Mouse (Mus musculus): ENCODE data around the gene Fuca2. TPM values are rescaled to one million over a fixed set of nuclear protein-coding genes. Genes with fewer than 3 reads are reported as not detected.

Gene Fuca2
- polyA plus RNA-seq, 1 experiment, result 22.7 TPM

DNA sequence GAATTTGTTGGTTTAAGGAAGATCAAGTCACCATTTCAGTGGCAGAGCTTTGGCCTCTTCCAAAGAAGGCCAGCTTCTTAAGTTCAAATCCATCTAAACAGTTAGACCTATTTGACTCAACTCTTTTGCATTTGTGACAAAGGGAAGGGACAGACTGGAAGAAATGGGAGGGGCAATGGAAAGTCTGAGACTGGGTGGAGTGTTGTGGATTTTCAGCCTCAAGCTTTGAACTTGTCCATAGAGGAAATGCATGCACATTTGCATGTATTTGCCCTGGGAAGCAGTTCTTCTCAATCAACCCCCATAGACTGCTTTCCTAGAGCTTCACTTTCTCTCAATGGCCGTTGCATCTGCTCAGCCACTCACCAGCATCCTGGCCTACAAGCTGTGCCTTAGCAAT, 55.0 kb downstream of the Fuca2 start:
- Histone ChIP-seq H3K4me3 (replicated peaks; ENCODE audit: extremely low read depth, low read depth, low read length) (no peak overlapping the region), H3K4me1 (ENCODE audit: control insufficient read depth, insufficient read depth, low read length) (peaks cover 3% of the 10 kb centered on the region; the same call in 1 of the 2 replicates)
- DNase-seq, result no peak
- WGBS, result 87% methylated on average over 1 of the region's 1 CpGs
- TF ChIP-seq CTCF (IDR thresholded peaks at IDR 0.05; ENCODE audit: insufficient read depth, low read length), result no peak
- no peak for TF ChIP-seq POLR2A (IDR thresholded peaks at IDR 0.05; ENCODE audit: borderline replicate concordance, extremely low read depth, low read depth, low read length)

DNA sequence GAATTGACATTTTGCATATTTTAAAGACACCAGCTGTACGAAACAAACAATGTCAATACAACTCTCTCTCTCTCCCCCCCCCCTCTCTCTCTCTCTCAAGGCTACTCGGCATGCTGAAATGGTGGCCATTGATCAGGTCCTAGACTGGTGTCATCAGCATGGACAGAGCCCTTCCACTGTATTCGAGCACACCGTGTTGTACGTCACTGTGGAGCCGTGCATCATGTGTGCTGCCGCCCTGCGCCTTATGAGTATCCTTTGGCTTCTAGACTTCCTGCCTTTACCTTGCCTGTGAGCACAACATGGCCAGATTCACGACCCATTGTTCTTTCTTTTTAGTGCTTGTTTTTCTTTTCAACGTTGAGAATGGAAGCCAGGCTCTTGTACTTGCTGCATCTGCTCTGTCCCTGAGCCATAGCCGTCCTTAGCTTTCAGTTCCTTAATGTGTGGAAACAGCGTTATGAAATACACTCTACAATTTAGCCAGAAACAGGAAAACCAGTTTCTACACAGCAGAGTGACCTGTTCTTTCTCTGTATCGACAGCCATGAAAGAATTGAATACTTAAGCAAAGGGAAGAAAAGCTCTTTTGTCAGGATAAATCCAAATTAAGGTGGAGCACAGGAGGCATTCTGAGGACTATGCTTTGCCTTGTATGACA, 60.8 kb downstream of the Fuca2 start:
- WGBS, result 79% methylated on average over 13 of the region's 13 CpGs
- no peak for DNase-seq
- Histone ChIP-seq H3K4me3 (replicated peaks; ENCODE audit: extremely low read depth, low read depth, low read length) (no peak overlapping the region), H3K4me1 (ENCODE audit: control insufficient read depth, insufficient read depth, low read length) (no peaks in the 10 kb centered on the region)
- TF ChIP-seq CTCF (IDR thresholded peaks at IDR 0.05; ENCODE audit: insufficient read depth, low read length) (no peak), POLR2A (IDR thresholded peaks at IDR 0.05; ENCODE audit: borderline replicate concordance, extremely low read depth, low read depth, low read length) (no peak)

DNA sequence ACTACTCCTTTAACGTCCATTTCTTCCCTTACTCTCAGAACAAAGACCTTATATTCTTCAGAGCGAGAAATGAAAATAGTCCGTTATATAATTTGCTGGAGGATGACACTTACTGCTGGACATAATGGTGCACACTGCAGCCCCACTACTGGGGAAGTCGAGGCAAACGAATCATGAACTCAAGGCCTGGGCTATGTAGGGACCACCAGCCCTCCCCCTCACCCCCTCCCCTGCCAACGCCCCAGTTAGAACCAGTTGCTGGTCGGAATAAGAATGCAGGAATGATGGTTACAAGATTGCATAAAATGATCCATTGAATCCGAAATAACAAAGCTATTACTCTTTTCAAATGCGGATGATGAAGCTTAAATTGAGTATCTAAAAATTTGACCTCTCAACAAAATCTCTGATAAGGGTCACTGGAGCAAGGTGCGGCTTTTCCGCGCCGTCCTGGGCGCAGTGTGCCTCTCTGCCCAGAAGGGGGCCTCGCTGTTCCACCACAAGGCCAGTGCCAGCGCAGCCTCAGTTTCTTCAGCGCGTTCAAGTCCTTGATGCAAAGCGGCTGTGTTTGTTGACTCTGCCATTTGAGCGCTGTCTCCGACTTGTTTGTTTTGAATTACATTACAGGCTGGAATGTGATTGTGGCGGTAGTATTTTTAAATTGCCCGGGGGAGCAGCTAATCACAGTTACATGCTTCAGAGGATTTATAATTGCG, 65.2 kb downstream of the Fuca2 start:
- Histone ChIP-seq H3K4me3 (replicated peaks; ENCODE audit: extremely low read depth, low read depth, low read length) (no peak overlapping the region), H3K4me1 (ENCODE audit: control insufficient read depth, insufficient read depth, low read length) (no peaks in the 10 kb centered on the region)
- 26% methylated on average over 24 of the region's 24 CpGs for WGBS
- DNase-seq, result peak; percentile 59
- TF ChIP-seq CTCF (IDR thresholded peaks at IDR 0.05; ENCODE audit: insufficient read depth, low read length) (peak; percentile 79), POLR2A (IDR thresholded peaks at IDR 0.05; ENCODE audit: borderline replicate concordance, extremely low read depth, low read depth, low read length) (no peak)

DNA sequence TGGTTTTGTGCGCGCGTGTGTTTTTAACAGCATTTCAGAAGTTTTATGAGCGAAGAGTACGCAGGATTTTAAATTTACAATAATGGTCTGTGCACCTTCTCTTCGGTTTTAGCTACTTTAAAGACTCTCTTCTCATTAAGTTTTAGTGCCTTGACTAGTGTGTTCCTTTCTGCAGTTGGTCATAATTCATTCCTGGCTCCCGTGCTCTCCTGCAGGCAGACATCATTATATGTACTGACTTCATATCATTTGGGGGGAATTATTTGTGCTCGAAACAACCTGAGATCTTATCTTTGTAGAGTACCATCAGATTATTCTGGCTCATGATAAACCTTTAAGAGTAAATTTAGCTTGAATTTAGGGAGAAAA, 65.7 kb downstream of the Fuca2 start:
- H3K4me3 ChIP-seq (replicated peaks; ENCODE audit: extremely low read depth, low read depth, low read length), result no peak overlapping the region
- TF ChIP-seq POLR2A (IDR thresholded peaks at IDR 0.05; ENCODE audit: borderline replicate concordance, extremely low read depth, low read depth, low read length) (no peak), CTCF (IDR thresholded peaks at IDR 0.05; ENCODE audit: insufficient read depth, low read length) (no peak)
- H3K4me1 ChIP-seq (ENCODE audit: control insufficient read depth, insufficient read depth, low read length), result no peaks in the 10 kb centered on the region
- DNase-seq, result no peak
- WGBS, result 49% methylated on average over 8 of the region's 8 CpGs

DNA sequence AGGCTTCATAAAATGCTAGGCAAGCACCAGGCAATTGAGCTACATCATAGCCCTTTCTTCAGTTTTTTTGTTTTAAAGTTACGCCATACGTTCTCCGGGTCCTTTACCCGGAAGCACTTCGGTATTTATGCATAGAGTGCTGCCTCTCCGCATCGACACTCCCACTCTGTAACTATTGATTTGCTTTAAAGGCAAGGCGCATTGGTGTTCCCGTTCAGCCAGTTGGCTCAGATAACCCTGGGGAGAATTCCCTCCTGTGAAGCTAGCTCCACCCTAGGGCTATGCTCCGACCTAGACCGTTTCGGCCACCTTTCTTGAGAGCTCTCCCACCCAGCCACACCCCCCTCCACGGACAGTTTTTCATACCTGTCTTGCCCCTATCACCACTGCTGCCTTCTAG, 67.1 kb downstream of the Fuca2 start:
- H3K4me1 ChIP-seq (ENCODE audit: control insufficient read depth, insufficient read depth, low read length), result no peaks in the 10 kb centered on the region
- no peak overlapping the region for H3K4me3 ChIP-seq (replicated peaks; ENCODE audit: extremely low read depth, low read depth, low read length)
- 61% methylated on average over 13 of the region's 13 CpGs for WGBS
- DNase-seq, result no peak
- no peak for TF ChIP-seq POLR2A (IDR thresholded peaks at IDR 0.05; ENCODE audit: borderline replicate concordance, extremely low read depth, low read depth, low read length)
- TF ChIP-seq CTCF (IDR thresholded peaks at IDR 0.05; ENCODE audit: insufficient read depth, low read length), result no peak

Other genes starting within 250 kb of the Fuca2 start
- gene Phactr2, start 25.1 kb upstream of the Fuca2 start, polyA plus RNA-seq (2012; rRNA removed), result 21.2 and 33.5 TPM in 2 replicates
- 3.0 and 3.8 TPM in 2 replicates for gene Adat2, start 53.4 kb downstream of the Fuca2 start, polyA plus RNA-seq (2012; rRNA removed)
- 8.5 and 12.0 TPM in 2 replicates for gene Pex3, start 53.6 kb downstream of the Fuca2 start, polyA plus RNA-seq (2012; rRNA removed)